Mouse (Mus musculus): ENCODE results near the gene Gm29609.

DNA sequence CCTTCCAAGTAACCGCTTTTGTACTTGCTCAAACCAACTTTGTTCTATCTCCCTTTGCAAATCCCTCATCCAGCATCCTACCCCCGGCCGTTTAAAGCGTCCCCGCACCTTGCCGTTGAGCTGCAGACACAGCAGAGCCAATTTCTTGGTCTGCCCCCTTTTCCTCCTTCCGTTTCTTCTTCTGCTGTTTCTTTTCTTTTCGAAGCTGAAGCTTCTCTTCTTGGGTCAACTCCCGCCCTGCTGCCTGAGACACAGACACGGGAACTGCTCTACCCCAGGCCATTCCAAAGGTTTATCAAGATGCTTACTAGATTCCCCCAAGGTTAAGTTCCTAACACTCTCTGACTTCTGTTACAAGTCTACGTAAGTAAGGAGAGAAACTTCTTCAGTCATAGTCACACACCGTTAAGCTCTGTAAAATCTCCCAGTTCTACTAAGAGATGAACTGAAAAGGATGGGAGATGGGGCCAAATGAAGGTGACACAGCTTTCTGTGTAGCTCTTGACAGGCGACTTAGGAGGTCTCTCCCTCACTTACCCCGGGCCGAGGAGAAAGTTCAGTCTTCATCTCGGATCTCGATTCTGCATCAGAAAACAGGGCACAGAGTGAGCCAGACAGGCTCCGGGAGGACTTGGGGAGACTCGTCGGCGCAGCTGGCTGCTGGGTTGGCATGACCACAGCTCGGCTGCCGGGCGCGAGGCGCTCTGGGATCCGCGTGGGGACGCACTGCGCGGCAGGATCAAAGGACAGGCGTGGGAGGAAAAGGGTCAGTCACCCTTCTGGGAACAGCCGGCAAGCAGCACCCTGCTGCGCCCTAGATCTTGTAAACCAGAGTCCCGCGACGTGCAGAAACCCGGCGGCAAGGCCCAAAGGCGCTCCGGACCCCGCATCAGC, 12.6 kb upstream of the Gm29609 start:
- no peak for TF ChIP-seq POLR2A (IDR thresholded peaks at IDR 0.05; ENCODE audit: insufficient read depth, low read depth, low read length)
- TF ChIP-seq EP300 (IDR thresholded peaks at IDR 0.05; ENCODE audit: insufficient read depth, low read depth, low read length), result no peak

Measured in heart, adult 2 months (tissue).